Mouse (Mus musculus) frontal cortex, postnatal 25 days (tissue): ENCODE results near the gene Psen2.
A peak's percentile ranks its signal among the peaks of the same experiment; 100 is the strongest.

Experiments
- DNase-seq, 2 experiments: peaks; one replicate each; pipeline ENCODE4 v3.0.0; 2022; ENCODE audit warnings: low spot score in 2 of 2

Psen2 gene

DNA sequence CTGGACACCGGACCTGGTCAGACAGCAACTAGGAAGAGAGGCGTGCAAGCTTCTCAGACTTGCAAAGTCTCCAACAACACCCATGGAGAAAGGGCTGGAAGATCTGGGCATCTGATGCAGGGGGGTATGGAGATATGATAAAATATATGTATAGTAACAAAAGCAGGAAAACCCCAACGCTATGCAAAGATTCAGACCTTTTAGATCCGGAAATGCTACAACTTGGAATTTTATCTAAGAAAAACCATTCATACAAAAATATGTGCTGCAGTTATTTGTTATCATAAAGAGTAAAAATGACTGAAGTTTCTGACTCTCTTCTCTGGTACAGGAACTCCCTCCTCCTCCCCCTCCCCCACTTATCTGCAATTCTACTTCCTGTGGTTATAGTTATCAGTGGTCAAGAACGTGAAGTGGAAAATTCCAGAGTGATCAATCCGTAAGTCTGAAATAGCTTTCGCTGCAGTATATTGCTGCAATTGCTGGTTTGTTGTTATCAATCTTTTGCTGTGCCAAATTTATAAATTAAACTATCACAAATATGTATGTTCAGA is 14.6 kb downstream of the Psen2 start:
- DNase-seq: no peak

DNA sequence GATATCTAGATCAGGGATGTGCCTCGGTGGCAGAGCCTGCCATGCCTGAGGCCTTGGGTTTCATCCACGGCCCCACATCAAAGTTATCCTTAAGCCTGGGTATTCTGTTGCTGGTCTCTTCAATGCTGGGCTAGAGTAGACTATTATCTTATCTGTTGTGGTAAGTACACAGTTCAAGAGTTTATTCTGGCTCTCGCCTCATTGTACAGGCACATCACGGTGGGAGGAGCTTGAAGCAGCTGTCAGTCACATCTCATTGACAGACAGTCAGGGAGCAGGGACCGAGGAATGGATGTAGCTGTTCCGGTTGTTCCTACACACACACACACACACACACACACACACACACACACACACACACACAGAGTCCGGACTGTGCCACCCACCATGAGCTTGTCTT is 15.3 kb downstream of the Psen2 start:
- no peak for DNase-seq

DNA sequence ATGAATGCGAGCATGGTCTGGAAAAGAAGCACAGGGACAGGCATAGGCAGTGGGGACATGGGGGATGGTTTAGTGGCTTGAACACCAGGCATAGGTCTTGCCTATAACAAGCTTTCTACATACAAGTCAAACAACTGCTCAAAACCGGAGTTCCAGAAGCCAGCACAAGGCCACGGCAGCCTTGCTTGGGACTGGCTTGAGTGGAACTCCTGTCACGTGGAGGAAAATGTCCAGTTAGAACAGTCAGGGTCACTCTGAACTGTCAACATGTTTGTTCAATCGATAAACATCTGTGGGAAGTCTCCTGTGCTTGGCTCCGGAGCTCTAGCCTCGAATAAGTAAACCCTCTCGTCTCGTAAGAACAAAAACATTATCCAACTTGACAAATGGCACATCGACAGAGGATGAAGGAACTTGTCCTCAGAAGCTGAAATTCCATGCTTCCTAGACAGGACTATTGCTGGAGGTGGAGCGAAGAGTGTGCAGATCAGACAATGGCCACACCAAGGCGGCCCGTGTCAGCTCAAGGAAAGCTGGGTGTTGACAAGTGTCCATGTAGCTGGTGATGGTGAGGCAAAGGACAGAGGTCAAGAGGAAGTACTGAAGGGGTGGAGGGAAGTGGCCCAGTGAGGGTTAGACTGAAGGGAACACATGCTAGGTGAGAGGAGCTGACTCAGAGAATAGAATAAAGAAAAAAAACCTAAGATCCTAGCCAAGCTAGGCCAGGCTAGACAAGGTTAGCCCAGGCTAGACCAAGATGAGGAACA is 17.3 kb downstream of the Psen2 start:
- no peak for DNase-seq

DNA sequence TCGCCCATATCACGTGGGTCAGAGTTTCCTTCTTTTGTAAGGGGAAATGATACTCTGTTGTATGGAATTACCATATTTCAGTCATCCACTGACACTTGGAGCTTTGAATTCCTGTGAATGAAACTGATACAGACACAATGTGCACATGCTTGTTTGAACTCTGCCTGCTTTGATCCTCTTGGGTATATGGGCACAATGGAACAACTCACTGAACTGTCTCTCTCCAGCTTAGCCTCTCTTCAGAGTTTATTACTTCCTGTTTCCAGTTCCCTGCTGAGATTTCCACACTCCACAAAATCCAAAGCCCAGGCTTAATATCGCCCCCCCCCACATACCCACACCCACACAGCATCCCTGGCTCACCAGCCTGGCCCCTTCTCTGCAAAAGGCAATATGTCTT is 31.5 kb downstream of the Psen2 start:
- DNase-seq: no peak

DNA sequence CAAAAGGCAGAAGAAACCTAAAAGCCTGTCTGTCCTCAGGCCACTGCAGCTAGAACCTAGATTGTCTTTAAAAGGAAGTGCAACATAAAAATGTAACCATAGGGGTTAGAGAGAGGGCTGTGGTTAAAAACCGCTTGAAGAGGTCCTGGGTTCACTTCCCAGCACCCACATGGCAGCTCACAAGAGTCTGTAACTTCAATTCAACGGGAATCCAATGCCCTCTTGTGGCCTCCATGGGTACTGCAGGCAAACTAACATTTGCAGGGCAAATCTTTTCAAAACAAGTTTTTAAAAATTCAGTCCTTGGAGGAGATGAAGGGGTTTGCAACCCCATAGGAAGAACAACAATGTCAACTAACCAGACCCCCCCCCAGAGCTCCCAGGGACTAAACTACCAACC is 32.7 kb downstream of the Psen2 start:
- DNase-seq: no peak

DNA sequence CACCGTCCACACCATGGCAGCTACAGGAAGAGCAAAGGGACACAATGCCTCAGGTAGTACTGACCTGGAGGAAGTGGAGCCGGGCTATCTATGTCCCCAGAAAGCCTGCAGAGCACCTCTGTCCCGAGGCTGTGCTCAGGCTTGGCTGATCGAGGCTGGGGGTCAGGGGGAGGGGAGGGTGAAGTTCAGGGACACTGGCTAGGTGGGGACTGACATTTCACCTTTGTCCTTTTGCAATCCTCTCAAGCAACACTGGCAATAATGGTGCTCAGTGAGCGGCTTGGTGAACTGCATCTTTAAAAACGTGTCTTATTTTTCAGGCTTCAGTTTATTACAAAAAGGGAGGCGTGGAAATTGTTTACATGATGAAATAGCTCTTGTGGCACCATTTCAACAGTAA is 33.3 kb downstream of the Psen2 start:
- DNase-seq: no peak

DNA sequence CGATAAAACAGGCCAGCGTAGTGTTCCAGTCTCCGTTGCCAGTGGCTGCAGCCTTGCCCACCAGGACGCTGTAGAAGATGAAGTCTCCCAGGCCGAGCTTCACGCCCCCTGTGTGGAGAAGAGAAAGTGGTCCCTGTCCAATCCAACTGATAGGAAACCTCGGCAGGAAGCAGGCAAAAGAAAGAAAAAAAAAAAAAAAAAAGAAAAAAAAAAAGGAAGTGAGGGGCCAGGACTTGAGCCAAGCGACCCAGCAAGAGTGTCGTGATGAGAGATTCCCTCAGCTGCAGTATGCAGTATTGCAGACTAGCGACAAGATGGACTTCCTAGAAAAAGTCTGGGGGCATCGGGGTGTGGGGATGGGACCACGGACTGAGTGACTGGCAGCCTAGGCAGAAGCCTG is 34.4 kb downstream of the Psen2 start:
- DNase-seq: no peak

DNA sequence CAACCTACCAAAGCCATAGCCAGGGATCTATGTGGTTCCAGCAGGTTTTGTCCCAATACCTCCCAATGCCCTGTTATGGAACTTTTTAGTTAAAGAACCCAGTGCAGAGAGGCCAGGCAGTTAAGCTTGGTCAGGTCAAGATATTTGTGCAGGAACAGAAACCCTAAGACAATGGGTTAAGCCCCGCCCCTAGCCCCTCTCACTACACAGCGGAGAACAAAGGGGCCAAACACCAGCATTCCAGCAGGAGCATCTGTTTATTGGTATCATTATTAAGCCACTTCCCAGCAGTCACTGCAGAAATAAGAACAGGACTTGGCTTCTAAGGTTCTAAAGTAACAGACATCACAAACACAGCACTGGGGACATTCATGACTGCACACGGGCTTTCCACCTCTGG is 36.5 kb downstream of the Psen2 start:
- DNase-seq: no peak

DNA sequence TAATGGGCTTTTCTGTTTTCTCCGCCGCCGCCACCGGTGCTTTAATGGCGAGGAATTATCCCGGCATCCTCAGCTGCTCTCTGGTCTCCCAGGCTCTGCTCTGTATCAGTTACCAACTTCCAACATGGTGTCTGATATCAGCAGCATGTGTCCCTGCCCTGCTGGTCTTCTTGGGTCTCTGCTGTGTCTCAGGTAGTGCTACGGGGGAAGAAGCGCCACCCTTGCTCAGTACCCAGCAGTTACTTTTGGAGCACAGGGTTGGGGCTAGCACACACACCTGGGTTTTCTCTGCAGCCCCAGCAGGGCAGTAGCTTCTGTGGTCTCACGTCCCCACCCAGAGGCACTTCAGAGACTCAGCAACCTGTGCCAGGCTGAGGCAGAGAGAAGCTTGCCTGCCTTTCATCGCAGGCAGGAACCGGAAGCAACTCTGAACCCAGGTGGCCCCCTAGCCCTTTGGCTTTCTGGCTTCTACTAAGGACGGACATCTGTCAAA is 37.0 kb downstream of the Psen2 start:
- no peak for DNase-seq

DNA sequence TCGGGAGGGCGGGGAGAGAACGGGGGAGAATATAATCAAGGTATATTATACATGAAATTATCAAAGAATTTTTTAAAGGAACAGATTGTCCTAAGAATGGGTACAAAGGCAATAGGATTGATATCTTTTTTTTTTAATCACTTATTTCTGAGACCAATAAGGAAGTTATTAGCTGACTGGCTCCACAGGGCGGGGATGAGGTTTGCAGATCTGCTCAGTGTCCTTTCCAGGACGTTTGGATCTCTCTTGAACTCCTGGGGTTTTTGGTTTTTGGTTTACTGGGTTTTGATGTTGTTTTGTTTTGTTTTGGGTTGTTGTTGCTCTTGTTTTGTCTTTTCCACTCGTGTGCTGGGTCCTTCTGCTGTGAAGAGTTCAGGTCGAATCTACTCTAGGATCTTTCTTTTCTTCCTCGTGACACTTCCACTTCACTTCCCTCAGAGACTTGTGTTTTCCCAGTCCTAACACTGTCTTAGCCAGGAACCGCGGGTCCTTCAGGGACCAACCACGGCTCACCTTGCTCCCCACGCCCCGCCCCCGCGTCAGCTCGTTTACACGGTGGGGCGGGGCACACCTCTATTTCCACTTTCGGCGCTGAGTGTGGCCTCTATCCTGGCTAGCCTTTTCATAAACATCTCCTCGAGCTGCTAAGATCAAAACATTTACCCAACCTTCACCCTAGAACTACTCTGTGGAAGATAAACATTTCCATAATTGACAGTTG is 37.6 kb downstream of the Psen2 start:
- DNase-seq: no peak

DNA sequence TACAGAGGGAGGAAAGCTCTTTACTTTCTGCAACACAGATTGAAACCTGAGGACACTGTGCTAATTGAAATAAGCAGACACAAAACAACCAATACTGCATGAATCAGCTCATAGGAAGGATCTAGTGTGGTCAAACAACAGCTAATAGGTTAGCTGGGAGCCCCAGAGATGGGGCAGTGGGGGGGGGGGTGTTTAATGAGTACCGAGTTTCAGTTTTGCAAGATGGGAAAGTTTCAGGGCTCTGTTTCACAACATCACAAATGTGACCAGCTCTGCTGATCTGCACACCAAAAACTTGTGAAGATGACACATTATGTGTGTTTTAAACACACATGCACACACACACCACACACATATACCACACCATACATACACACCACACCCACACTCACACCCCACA is 41.2 kb downstream of the Psen2 start:
- no peak for DNase-seq

DNA sequence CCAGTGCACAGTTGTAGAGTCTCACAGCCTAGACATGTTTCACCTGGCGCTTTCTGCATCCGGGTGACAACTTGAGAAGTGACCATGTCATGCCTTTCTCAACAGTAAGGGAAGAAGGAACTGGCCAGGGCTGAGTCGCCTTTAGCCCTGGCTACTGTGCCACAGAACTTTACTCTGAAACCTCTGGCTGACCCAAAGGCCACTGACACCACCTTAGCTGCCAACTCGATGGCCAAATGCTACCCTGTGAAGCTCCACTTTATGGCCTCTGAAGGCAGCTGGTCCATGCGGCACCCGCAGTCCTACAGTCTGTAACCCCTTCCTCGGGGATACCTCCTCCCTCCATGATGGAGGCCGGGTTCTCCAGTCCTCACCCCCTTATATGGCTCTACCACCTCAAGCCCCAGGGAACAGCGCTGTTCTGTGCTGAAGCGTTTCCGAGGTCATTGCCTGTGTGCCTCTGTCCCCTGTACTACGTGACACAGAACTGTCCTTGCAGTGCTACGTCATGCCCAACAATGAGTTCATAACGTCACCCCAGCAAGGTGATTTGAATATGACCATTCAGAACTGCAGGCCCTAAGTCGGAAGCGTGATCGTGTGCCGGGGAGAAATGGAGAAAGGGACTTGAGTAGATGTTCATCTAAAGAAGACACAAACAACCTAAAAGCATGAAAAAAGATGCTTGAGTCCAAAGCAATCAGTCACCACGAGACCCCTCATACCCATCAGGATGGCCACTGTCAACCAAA is 42.3 kb downstream of the Psen2 start:
- DNase-seq: no peak

DNA sequence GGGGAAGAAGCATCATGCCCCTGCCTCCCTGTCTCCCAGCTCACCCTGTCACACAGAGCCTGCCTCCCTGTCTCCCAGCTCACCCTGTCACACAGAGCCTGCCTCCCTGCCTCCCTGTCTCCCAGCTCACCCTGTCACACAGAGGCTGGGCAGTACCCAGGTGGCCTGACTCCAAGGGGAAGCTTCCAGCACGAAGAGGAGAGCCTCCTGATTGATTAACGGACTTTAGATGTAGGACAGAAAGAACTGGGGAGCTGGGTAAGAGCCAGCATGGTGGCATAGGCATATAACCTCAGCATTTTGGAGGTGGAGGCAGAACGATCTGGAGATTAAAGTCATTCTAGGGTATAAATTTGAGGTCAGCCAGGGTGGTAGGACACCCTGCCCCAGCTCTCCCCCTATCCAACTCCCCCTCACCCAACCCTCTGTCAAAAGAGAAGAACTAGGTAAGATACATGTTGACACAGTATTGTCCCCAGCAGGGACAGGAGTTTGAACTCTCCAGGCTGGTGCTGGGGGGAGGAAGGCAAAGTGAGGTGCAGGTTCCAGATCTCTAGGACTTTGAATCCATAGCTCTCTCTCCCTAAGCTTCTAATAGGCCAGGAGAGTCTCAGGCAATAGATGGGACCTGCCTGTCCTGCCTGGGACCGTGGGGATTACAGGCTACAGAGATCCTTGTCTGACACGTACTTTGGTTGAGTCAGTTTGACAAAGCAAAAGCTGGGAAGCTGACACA is 46.5 kb downstream of the Psen2 start:
- DNase-seq: no peak

DNA sequence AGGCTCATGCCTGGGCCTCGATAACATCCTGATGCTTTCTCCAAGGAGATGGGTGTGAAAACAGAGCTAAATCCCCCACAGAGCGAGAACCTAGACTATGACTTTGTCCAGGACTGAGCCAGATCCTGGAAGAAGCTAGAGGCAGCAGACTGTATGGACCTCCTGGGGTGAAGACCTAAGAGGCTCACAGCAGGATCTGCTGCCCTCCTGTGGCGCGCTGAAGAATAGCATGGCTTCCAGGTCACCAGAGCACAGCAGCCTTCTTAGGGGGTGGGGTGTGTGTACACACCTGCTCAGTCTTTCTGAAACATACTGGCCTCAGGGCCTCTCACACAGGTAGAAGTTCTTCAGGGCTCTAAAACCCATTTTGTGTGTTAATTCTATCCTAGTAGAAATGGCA is 48.2 kb downstream of the Psen2 start:
- peak; percentile 23 to 33 for DNase-seq

DNA sequence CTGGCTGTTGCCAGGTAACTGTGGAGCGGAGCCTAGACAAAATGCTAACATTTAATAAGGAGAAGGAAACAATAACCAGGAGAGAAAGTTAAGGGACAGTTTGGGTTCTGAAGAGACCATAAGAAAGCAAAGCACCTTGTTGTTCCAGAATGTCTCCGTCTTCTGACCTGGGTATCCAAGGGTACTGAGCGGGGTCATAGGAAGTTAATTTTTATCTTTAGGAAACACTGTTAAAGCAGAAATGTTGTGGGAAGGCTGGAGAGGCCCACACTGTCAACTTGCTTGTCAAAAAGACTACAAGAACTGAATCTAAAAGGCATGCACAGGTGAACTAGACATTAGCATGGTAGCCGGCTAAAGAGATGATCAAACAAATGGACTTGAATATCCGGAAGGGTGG is 50.3 kb downstream of the Psen2 start:
- no peak for DNase-seq

DNA sequence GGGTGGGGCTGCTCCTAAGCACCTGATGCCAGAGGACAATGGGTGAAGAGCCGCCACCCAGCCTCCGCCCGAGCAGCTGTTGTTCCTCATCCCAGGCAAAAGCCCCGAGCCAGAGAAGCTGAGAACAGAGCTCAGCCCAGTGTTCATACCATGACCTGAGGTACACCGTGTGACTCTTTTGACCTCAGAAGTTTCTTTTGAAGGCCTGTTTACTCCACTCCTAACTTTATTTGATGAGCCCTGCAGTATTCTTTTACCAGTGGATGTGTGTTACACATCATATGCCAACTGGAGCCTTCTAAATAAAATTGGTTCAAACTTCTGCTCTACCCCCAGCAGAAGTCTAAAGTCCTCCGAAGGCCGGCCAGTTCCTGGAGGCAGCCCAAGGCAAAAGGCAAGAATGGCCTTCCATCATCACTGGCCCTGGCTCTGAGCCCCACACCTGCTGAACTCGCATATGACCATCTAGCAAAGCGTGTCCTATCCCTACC is 52.4 kb downstream of the Psen2 start:
- DNase-seq: no peak

DNA sequence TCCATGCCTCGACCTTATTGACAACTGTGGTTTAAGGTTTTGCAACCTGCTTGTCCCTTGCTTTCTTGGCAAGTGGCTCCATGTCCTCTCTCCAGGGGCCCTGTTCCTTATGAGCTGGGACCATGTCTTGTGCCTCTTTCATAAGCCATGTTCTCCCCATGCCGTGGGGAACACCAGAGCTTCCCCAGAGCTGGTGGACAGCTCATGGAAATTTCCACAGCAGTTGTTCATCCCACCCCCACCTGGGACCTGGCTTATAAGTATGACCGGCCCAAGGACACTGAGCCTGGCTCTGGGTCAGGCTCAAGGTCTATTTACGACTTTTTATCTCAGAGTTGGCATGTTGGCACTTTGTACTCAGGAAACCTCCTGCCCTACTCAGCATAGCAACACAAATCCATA is 53.2 kb downstream of the Psen2 start:
- no peak for DNase-seq

DNA sequence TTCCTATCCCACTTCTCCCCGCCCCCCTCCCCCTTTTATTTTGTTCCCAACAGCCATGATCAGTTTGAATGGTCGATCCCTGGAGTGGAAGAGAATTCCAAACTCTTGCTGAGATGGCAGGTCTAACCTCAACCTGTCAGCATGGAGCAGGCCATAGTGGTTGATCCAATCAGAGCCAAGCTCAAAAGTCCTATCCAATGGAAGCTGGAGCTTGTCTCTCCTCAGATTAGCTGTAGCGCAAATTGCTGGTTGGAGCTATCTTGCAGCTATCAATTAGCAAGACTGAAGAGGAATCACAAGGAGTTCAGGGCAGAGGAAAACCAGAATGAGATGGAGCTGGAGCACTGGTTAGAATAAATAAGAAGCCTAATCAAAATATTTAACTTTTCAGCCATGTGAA is 54.9 kb downstream of the Psen2 start:
- DNase-seq: no peak

DNA sequence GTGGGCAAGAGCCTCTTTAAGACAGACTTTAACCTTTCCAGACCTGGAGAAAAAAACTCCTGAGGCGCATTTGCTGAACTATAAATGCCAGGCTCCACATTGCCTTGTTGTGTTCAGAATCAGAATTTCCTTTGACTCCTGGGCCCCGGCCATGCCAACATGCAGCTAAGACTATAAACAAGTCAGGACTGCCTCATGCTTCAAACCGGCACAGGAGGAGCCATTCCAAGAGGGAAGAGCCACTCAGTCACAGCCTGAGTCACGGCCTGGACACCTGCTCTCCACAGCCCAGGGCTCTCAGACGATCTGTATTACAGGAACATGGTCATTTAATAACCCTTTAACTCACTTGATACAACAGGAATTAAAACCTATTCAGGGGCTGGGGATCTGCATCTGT is 62.5 kb downstream of the Psen2 start:
- DNase-seq: no peak

DNA sequence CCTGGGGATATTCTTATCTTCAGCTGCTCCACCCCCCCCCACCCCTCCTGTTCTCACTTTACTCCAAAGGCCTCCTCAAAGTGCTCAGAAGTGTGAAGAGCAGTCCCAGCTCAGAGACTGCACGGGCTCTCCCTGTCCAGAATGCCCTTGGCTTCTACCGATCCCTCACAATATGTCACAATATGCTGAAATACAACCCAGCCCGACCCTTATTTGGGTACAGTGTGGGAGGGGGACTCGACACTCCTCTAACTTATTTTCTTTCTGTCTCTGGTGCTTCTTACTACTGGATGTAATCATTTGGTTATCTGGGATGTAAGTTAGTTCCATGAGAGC is 63.6 kb downstream of the Psen2 start:
- DNase-seq: no peak

DNA sequence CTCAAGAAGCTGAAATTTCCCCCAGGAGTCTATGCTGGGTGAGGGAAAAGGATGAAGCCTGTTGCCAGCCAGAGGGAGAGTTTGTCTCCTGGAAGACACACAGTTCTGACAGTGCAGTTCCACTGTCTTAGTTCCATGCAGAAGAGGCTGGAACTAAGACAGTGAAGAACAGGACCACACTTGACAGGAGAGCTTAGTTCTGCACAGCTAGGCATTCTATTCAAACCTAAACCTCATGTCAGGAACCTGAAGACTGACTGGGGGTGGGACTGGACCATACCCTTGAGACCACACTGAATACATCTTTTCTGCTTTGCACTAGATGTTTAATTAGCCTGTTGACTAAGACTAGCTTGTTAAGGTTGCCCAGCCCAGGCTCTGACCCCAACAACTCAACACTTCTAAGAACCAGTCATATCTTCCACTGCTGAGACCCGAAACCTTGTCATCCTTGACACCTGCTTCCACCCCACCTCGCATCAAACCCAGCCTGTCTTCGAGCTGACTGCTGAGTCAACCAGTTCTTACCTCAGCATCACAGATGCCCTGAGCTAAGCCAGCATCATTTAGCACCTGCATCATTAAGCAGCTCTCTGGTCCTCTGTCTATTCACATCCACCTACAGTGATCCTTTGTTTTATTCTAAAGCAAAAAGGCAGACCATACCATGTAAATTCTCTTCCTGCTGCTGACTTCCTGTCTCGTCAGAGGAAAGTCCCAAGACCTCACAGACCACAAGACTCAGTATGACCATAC is 64.1 kb downstream of the Psen2 start, which contains the start of gene Coq8a:
Coq8a (minus strand) TSS at position 644 of the 756 bp plus-strand sequence.
- no peak for DNase-seq
